Mouse (Mus musculus): ENCODE results near the gene Slc17a5.

DNA sequence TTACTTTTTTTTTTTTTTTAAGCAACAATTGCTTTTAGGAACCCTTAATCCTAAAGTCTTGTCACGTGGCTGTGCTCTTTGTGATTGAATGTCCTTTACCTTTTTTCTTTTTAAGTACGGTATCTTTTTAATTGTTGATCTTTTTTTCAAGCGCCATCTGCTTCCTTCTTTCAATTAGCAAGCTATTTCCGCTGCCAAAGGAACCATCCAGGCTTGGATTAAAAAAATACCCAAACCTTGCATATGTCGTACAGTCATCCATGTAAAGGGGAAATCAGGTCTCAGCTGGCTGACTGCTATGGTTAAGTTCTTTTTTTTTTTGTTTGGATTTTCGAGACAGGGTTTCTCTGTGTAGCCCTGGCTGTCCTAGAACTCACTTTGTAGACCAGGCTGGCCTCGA lies 94.7 kb downstream of the Slc17a5 start:
- no peak for TF ChIP-seq CTCF (IDR thresholded peaks at IDR 0.05; ENCODE audit: low read depth, low read length)
- TF ChIP-seq POLR2A (IDR thresholded peaks at IDR 0.05; ENCODE audit: insufficient read depth, low read length): no peak

All from ES-Bruce4 (cell line).